Mouse (Mus musculus) ES-Bruce4 (cell line): ENCODE data around the gene Zfp276.

Experiments
- CTCF ChIP-seq: IDR thresholded peaks from one replicate; pipeline ENCODE4 v1.8.1; 2011; ENCODE audit warnings: low read depth, low read length
- EP300 ChIP-seq: IDR thresholded peaks from 2 replicates; pipeline ENCODE4 v1.6.1; 2011; ENCODE audit warnings: low read depth, low read length; ENCODE audit not compliant: insufficient read depth

DNA sequence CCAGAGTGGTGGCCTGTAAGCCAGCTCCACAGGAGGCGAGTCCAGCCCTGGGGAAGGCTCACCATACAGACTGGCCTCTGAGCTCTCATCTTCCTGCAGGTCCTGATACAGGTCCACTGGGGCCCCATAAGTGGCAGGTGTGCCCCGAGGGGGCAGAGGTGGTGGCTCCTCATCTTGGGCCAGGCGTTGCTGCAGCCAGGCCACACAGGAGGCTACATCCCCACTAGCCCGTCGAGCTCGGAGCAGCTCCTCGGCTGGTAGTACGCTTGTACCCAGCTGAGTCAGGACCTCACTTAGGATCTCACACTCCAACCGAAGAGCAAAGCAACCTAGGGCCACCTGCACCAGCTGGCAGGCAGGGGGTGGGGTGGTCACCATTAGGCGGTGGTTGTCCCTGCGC lies 20.2 kb upstream of the Zfp276 start:
- no peak for TF ChIP-seq CTCF
- no peak for TF ChIP-seq EP300
